Mouse (Mus musculus): ENCODE measurements around the gene Dlg4.
"Not testable (repeated sequence)": the region's sequence is repeated elsewhere in the genome, so short reads cannot be mapped to it uniquely, and the experiment has no call there.

The Dlg4 gene

GRCm38 (mm10) chr11:69996161-69997061 is 20.3 kb upstream of the Dlg4 start:
- DNase-seq (ENCODE audit: low read depth): peak; percentile 65

GRCm38 (mm10) chr11:69997070-69997509 is 19.7 kb upstream of the Dlg4 start:
- peak; percentile 81 for DNase-seq (ENCODE audit: low read depth)

- no peak for DNase-seq (ENCODE audit: low read depth)
These were observed 17.9 kb upstream of the Dlg4 start for GRCm38 (mm10) chr11:69998567-69999491.

- DNase-seq (ENCODE audit: low read depth): no peak
These were observed 17.1 kb upstream of the Dlg4 start for GRCm38 (mm10) chr11:69999666-70000065.

- peak; percentile 99 for DNase-seq (ENCODE audit: low read depth)
These were observed 16.3 kb upstream of the Dlg4 start, which contains the start of gene Dvl2 for GRCm38 (mm10) chr11:70000396-70000898. TSS of gene Dvl2 (plus strand) at chr11:70000595.

GRCm38 (mm10) chr11:70001159-70001558 is 15.6 kb upstream of the Dlg4 start:
- DNase-seq (ENCODE audit: low read depth): no peak

- DNase-seq (ENCODE audit: low read depth): peak; percentile 77
These were observed 14.9 kb upstream of the Dlg4 start for GRCm38 (mm10) chr11:70001865-70002264.

- DNase-seq (ENCODE audit: low read depth): no peak
These were observed 14.3 kb upstream of the Dlg4 start for GRCm38 (mm10) chr11:70002471-70002870.

GRCm38 (mm10) chr11:70005521-70005920 is 11.2 kb upstream of the Dlg4 start:
- peak; percentile 69 for DNase-seq (ENCODE audit: low read depth)

GRCm38 (mm10) chr11:70010033-70010432 is 6.7 kb upstream of the Dlg4 start:
- no peak for DNase-seq (ENCODE audit: low read depth)

GRCm38 (mm10) chr11:70010548-70010947 is 6.2 kb upstream of the Dlg4 start:
- DNase-seq (ENCODE audit: low read depth): no peak

GRCm38 (mm10) chr11:70010961-70011360 is 5.8 kb upstream of the Dlg4 start:
- no peak for DNase-seq (ENCODE audit: low read depth)

GRCm38 (mm10) chr11:70012931-70013330 is 3.8 kb upstream of the Dlg4 start:
- DNase-seq (ENCODE audit: low read depth): no peak

- DNase-seq (ENCODE audit: low read depth): no peak
These were observed 3.3 kb upstream of the Dlg4 start for GRCm38 (mm10) chr11:70013408-70013807.

GRCm38 (mm10) chr11:70014051-70014450 is 2.7 kb upstream of the Dlg4 start:
- no peak for DNase-seq (ENCODE audit: low read depth)

GRCm38 (mm10) chr11:70014880-70015558 is 1.7 kb upstream of the Dlg4 start, which contains the start of gene Acadvl:
TSS of gene Acadvl (minus strand) at chr11:70015411.
- DNase-seq (ENCODE audit: low read depth): peak; percentile 91

- DNase-seq (ENCODE audit: low read depth): peak; percentile 42
These were observed 1.1 kb upstream of the Dlg4 start for GRCm38 (mm10) chr11:70015677-70016076.

GRCm38 (mm10) chr11:70016177-70016576 is 565 bp upstream of the Dlg4 start:
- DNase-seq (ENCODE audit: low read depth): not testable (repeated sequence)

- DNase-seq (ENCODE audit: low read depth): no peak
These were observed 541 bp downstream of the Dlg4 start for GRCm38 (mm10) chr11:70017199-70017767.

GRCm38 (mm10) chr11:70018131-70018990 is 1.6 kb downstream of the Dlg4 start:
- peak; percentile 79 for DNase-seq (ENCODE audit: low read depth)

Measured in 416B (cell line).